Mouse (Mus musculus): ENCODE results near the gene Magi1. TPM values are rescaled to one million over a fixed set of nuclear protein-coding genes. Genes with fewer than 3 reads are reported as not detected.
"Not testable (repeated sequence)": the region's sequence is repeated elsewhere in the genome, so short reads cannot be mapped to it uniquely, and the experiment has no call there.

Magi1 gene
- polyA plus RNA-seq, 1 experiment from 2014 or later, result 1.9 TPM

DNA sequence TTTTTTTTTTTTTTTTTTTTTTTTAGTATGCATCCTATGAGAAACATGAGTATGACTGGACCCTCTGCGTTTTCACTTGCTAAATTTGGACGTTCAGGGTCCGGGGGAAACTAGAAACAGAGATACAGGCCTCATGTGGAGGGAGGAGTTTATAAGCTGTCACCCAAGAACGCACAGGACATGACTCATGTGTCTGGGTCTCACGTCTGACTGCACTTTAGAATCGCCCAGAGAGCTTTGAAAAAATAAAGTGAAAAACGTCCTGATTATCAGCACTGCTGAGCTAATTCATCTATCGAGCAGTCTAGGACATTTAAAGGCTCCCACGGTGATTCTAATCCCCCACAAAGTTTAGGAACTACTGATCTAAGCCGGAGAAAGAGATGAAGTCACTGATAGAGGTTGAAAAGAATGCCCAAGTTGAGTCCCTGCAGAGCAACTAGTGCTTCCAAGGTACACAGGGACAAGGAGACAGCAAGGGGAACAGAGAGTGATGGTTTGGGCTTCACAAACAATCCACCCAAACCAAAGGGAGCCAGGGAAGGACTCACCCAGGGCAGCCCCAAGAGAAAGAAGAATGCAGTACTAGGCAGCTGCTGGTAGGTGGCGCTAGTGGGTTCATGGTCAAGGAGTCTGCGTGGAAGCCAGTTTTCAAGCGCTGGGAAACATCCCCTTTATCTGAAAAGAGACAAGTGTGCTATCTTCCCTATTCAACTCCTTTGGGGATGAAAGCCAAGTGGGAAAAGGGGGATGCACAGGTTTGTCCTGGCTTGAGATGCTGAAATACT, 626.3 kb downstream of the Magi1 start:
- DNase-seq, result peak; percentile 72
- Histone ChIP-seq H3K4me1 (ENCODE audit: insufficient read depth) (no peaks in the 10 kb centered on the region), H3K36me3 (replicated peaks; ENCODE audit: insufficient read depth, low read length) (no peaks in the 10 kb centered on the region), H3K27ac (ENCODE audit: low read depth) (no peak overlapping the region), H3K9me3 (ENCODE audit: low read length) (no peaks in the 10 kb centered on the region), H3K4me2 (ENCODE audit: low read depth, low read length) (no peak overlapping the region), H3K4me3 (ENCODE audit: low read depth, low read length) (no peak overlapping the region), H3K27me3 (ENCODE audit: insufficient read depth, low read length) (no peaks in the 10 kb centered on the region), H3K9ac (replicated peaks) (no peak overlapping the region)
- peak; percentile 81 for TF ChIP-seq CTCF (IDR thresholded peaks at IDR 0.05; ENCODE audit: low read depth)
- TF ChIP-seq EP300 (IDR thresholded peaks at IDR 0.05; ENCODE audit: low read depth), result no peak
- ATAC-seq, result no peak
- 23% methylated on average over 13 of the region's 13 CpGs for WGBS (ENCODE audit: insufficient replicate concordance)

DNA sequence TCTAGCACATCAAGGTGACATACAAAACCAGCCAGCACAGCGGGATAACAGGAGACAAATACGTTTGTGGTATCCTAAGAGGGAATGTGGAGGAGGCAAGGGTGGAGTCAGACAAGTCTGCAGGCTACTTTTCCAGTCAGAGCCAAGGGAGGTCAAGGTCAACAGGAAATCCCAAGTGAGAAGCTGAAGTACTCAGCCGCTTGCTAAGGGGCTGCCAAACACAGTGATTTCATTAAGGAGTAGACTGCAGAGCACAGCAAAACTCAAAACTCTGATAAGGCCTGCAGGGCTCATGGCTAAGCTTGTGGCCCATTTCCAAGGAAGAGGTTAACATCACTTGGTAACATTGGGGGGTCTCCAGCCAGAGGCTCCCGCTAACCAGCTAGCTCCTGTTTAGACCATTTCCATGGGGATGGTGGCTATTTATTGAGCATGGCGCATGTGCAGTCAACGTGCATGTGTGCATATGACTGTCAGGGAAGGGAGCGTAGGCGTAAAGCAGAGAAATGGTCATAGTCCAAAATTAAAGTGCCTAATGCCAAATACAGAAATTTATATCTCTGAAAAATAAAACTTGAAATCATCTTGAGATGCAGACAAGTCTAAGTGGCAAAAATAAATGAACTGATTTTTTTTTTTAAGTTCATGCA, 635.0 kb downstream of the Magi1 start:
- no peak overlapping the region for H3K4me3 ChIP-seq (ENCODE audit: low read depth, low read length)
- H3K27me3 ChIP-seq (ENCODE audit: insufficient read depth, low read length), result no peaks in the 10 kb centered on the region
- no peaks in the 10 kb centered on the region for H3K36me3 ChIP-seq (replicated peaks; ENCODE audit: insufficient read depth, low read length)
- H3K9ac ChIP-seq (replicated peaks), result no peak overlapping the region
- H3K27ac ChIP-seq (ENCODE audit: low read depth), result no peak overlapping the region
- TF ChIP-seq CTCF (IDR thresholded peaks at IDR 0.05; ENCODE audit: low read depth) (no peak), EP300 (IDR thresholded peaks at IDR 0.05; ENCODE audit: low read depth) (no peak)
- 67% methylated on average over 8 of the region's 8 CpGs for WGBS (ENCODE audit: insufficient replicate concordance)
- DNase-seq (no peak), ATAC-seq (no peak)
- H3K9me3 ChIP-seq (ENCODE audit: low read length), result no peaks in the 10 kb centered on the region
- no peak overlapping the region for H3K4me2 ChIP-seq (ENCODE audit: low read depth, low read length)
- H3K4me1 ChIP-seq (ENCODE audit: insufficient read depth), result no peaks in the 10 kb centered on the region

- not testable (repeated sequence) for DNase-seq; H3K27me3 ChIP-seq (ENCODE audit: insufficient read depth, low read length); H3K9me3 ChIP-seq (ENCODE audit: low read length); H3K36me3 ChIP-seq (replicated peaks; ENCODE audit: insufficient read depth, low read length); H3K9ac ChIP-seq (replicated peaks); H3K27ac ChIP-seq (ENCODE audit: low read depth); ATAC-seq; H3K4me1 ChIP-seq (ENCODE audit: insufficient read depth); H3K4me3 ChIP-seq (ENCODE audit: low read depth, low read length); H3K4me2 ChIP-seq (ENCODE audit: low read depth, low read length)
- whole genome bisulfite sequencing (ENCODE audit: insufficient replicate concordance), result 64% methylated on average over 5 of the region's 5 CpGs
Measured at GRCm38 (mm10) chr6:93629735-93630291, 653.9 kb downstream of the Magi1 start.

- no peak overlapping the region for H3K27ac ChIP-seq (ENCODE audit: low read depth)
- H3K4me1 ChIP-seq (ENCODE audit: insufficient read depth), result no peaks in the 10 kb centered on the region
- DNase-seq (no peak), ATAC-seq (no peak)
- no peak overlapping the region for H3K4me3 ChIP-seq (ENCODE audit: low read depth, low read length)
- TF ChIP-seq CTCF (IDR thresholded peaks at IDR 0.05; ENCODE audit: low read depth), result no peak
- no peak for TF ChIP-seq EP300 (IDR thresholded peaks at IDR 0.05; ENCODE audit: low read depth)
- H3K27me3 ChIP-seq (ENCODE audit: insufficient read depth, low read length), result no peaks in the 10 kb centered on the region
- no peak overlapping the region for H3K9ac ChIP-seq (replicated peaks)
- WGBS (ENCODE audit: insufficient replicate concordance), result 65% methylated on average over 5 of the region's 5 CpGs
- H3K4me2 ChIP-seq (ENCODE audit: low read depth, low read length), result no peak overlapping the region
- no peaks in the 10 kb centered on the region for H3K9me3 ChIP-seq (ENCODE audit: low read length)
- H3K36me3 ChIP-seq (replicated peaks; ENCODE audit: insufficient read depth, low read length), result no peaks in the 10 kb centered on the region
Measured at GRCm38 (mm10) chr6:93627200-93627599, 656.5 kb downstream of the Magi1 start.

Other genes starting within 250 kb of the Magi1 start
- gene Slc25a26, start 216.4 kb upstream of the Magi1 start, polyA plus RNA-seq (2015; fragmentation: Nextera tagmentation; extraction: Ambion mirVana), result 3.0 and 3.6 TPM in 2 replicates